Mouse (Mus musculus): ENCODE results near the gene Slc36a3. TPM values are rescaled to one million over a fixed set of nuclear protein-coding genes. Genes with fewer than 3 reads are reported as not detected.
A peak's percentile ranks its signal among the peaks of the same experiment; 100 is the strongest.

The Slc36a3 gene
- polyA plus RNA-seq, 1 experiment from 2014 or later: not detected

DNA sequence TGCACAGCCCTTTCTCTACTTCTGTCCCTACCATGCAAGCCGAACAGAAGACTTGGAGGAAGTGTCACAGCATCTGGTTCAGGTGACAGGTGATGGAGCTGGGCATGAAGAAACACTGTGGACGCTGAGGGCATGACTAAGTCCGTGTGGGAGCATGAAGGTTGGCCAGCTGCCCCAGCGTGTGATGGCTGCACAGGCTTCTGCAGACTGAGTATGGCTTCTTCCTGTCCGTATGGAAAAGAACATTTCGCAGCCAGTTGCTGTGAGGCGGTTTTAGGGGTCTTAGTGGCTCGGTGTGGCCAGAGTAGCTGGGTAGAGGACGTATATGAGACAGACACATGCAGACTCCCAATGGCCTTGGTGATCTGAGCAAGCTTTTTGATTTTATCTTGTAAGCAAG is 70.3 kb downstream of the Slc36a3 start:
- no peak overlapping the region for H3K9ac ChIP-seq (ENCODE audit: low read length)
- ATAC-seq (ENCODE audit: insufficient number of reproducible peaks, insufficient read depth, low FRiP score, low read depth): no peak
- H3K27ac ChIP-seq (replicated peaks in 1 of 2; ENCODE audit: control insufficient read depth in 1 of 2, insufficient read depth in 1 of 2, low read depth in 2 of 2, low read length in 2 of 2): no peak overlapping the region
- H3K4me2 ChIP-seq (ENCODE audit: low read length): no peak overlapping the region
- WGBS: 89% methylated on average over 9 of the region's 9 CpGs
- peaks cover 21 to 45% of the 10 kb centered on the region in 2 experiments for H3K4me1 ChIP-seq (ENCODE audit: control insufficient read depth in 2 of 2, insufficient read depth in 2 of 2, low read length in 2 of 2)
- no peaks in the 10 kb centered on the region for H3K27me3 ChIP-seq (ENCODE audit: control insufficient read depth, insufficient read depth, low read length)
- peaks cover 6% of the 10 kb centered on the region for H3K9me3 ChIP-seq (ENCODE audit: control insufficient read depth, low read length)
- H3K36me3 ChIP-seq (ENCODE audit: control insufficient read depth, insufficient read depth, low read length): no peaks in the 10 kb centered on the region
- H3K4me3 ChIP-seq (ENCODE audit: control insufficient read depth in 1 of 2, insufficient read depth in 1 of 2, low read depth in 1 of 2, low read length in 2 of 2): no peak overlapping the region

- Histone ChIP-seq H3K4me1 (ENCODE audit: control insufficient read depth in 2 of 2, insufficient read depth in 2 of 2, low read length in 2 of 2) (peaks cover 22 to 47% of the 10 kb centered on the region in 2 experiments), H3K36me3 (ENCODE audit: control insufficient read depth, insufficient read depth, low read length) (no peaks in the 10 kb centered on the region), H3K9me3 (ENCODE audit: control insufficient read depth, low read length) (peaks cover 6% of the 10 kb centered on the region), H3K27ac (replicated peaks in 1 of 2; ENCODE audit: control insufficient read depth in 1 of 2, insufficient read depth in 1 of 2, low read depth in 2 of 2, low read length in 2 of 2) (peak overlapping the region in 1 of 2 experiments; percentile 92; a peak in 1 of 4 replicates), H3K4me3 (ENCODE audit: control insufficient read depth in 1 of 2, insufficient read depth in 1 of 2, low read depth in 1 of 2, low read length in 2 of 2) (no peak overlapping the region), H3K4me2 (ENCODE audit: low read length) (no peak overlapping the region), H3K27me3 (ENCODE audit: control insufficient read depth, insufficient read depth, low read length) (no peaks in the 10 kb centered on the region), H3K9ac (ENCODE audit: low read length) (0 out of 2 replicates have a peak overlapping the region, but pooled peaks have one; percentile 86)
- 59% methylated on average over 4 of the region's 4 CpGs for WGBS
- ATAC-seq (ENCODE audit: insufficient number of reproducible peaks, insufficient read depth, low FRiP score, low read depth): no peak
Observed at GRCm38 (mm10) chr11:55079180-55079579, 72.3 kb downstream of the Slc36a3 start.

GRCm38 (mm10) chr11:55078502-55078901 is 73.0 kb downstream of the Slc36a3 start:
- Histone ChIP-seq H3K9me3 (ENCODE audit: control insufficient read depth, low read length) (peaks cover 6% of the 10 kb centered on the region), H3K27me3 (ENCODE audit: control insufficient read depth, insufficient read depth, low read length) (no peaks in the 10 kb centered on the region), H3K4me1 (ENCODE audit: control insufficient read depth in 2 of 2, insufficient read depth in 2 of 2, low read length in 2 of 2) (peaks cover 22 to 50% of the 10 kb centered on the region in 2 experiments), H3K36me3 (ENCODE audit: control insufficient read depth, insufficient read depth, low read length) (no peaks in the 10 kb centered on the region), H3K27ac (replicated peaks in 1 of 2; ENCODE audit: control insufficient read depth in 1 of 2, insufficient read depth in 1 of 2, low read depth in 2 of 2, low read length in 2 of 2) (peak overlapping the region; percentile 92 to 96), H3K9ac (ENCODE audit: low read length) (peak overlapping the region; percentile 86), H3K4me3 (ENCODE audit: control insufficient read depth in 1 of 2, insufficient read depth in 1 of 2, low read depth in 1 of 2, low read length in 2 of 2) (peak overlapping the region in 1 of 2 experiments; percentile 51; a peak in 1 of 4 replicates), H3K4me2 (ENCODE audit: low read length) (peak overlapping the region; percentile 84)
- WGBS: 44% methylated on average over 3 of the region's 3 CpGs
- no peak for ATAC-seq (ENCODE audit: insufficient number of reproducible peaks, insufficient read depth, low FRiP score, low read depth)

DNA sequence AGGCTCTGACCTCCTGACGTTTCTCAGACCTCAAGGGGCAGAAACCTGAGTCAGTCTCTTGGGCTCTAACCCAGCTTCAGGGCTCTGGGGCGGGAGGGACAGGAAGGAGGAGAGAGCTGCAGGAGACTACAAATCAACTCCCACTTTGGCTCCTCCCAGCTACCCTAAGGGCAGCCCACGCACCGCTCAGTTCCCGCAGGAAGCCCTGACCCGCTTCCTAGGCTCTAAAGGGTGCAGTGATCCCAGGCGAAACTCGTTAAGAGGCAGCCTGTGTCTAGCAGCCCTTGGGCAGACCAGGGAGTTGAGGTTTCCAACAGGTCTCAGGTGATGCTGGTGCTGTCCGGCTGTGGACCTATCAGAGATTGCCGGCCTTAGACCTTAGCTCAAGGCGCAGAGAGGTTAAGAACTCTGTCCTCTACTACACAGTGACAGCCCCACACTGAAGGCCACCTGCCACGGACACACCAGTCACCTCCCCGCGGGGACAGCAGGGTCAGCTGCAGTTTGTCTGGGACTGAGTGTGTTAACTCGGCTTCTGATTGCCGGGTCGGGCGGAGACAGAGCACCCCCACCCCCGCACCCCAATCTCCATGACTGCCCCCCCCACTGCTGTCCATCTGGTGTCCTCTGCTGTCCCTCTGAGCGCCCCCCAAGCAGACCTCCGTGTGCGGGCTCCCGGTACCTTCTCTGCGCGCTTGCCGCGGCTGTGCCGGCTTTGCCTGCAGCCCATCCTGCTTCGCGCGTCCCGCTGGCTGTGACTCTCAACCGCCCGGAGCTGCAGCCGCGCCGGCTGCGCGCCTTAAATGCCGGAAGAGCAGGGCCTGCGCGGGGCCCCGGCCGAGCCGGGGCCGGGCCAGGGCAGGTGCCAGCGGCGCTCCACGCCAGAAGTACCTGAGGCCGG is 73.9 kb downstream of the Slc36a3 start, which contains the start of gene Ccdc69:
TSS of gene Ccdc69 (minus strand) at position 801 of the 901 bp plus-strand sequence.
- Histone ChIP-seq H3K9me3 (ENCODE audit: control insufficient read depth, low read length) (peaks cover 6% of the 10 kb centered on the region), H3K36me3 (ENCODE audit: control insufficient read depth, insufficient read depth, low read length) (no peaks in the 10 kb centered on the region), H3K9ac (ENCODE audit: low read length) (peak within 1 kb of the TSS; percentile 86), H3K4me3 (ENCODE audit: control insufficient read depth in 1 of 2, insufficient read depth in 1 of 2, low read depth in 1 of 2, low read length in 2 of 2) (peak within 1 kb of the TSS; percentile 51 to 64), H3K27me3 (ENCODE audit: control insufficient read depth, insufficient read depth, low read length) (no peaks in the 10 kb centered on the region), H3K27ac (replicated peaks in 1 of 2; ENCODE audit: control insufficient read depth in 1 of 2, insufficient read depth in 1 of 2, low read depth in 2 of 2, low read length in 2 of 2) (peak within 1 kb of the TSS; percentile 92 to 96), H3K4me1 (ENCODE audit: control insufficient read depth in 2 of 2, insufficient read depth in 2 of 2, low read length in 2 of 2) (peaks cover 26 to 57% of the 10 kb centered on the region in 2 experiments), H3K4me2 (ENCODE audit: low read length) (peak within 1 kb of the TSS; percentile 84)
- under 1% methylated on average over 49 of the region's 50 CpGs for WGBS
- peak; percentile 69 for ATAC-seq (ENCODE audit: insufficient number of reproducible peaks, insufficient read depth, low FRiP score, low read depth)

- peak overlapping the region; percentile 92 to 96 for H3K27ac ChIP-seq (replicated peaks in 1 of 2; ENCODE audit: control insufficient read depth in 1 of 2, insufficient read depth in 1 of 2, low read depth in 2 of 2, low read length in 2 of 2)
- WGBS: 83% methylated on average over 5 of the region's 5 CpGs
- H3K36me3 ChIP-seq (ENCODE audit: control insufficient read depth, insufficient read depth, low read length): 0 out of 2 replicates have a peak, but pooled peaks cover 6% of the 10 kb centered on the region
Observed at GRCm38 (mm10) chr11:55076234-55076633, 75.3 kb downstream of the Slc36a3 start.

GRCm38 (mm10) chr11:55075602-55076001 is 75.9 kb downstream of the Slc36a3 start:
- H3K4me2 ChIP-seq (ENCODE audit: low read length): peak overlapping the region; percentile 46
- peaks cover 6% of the 10 kb centered on the region for H3K9me3 ChIP-seq (ENCODE audit: control insufficient read depth, low read length)
- 20% methylated on average over 2 of the region's 2 CpGs for WGBS
- peaks cover 26 to 57% of the 10 kb centered on the region in 2 experiments for H3K4me1 ChIP-seq (ENCODE audit: control insufficient read depth in 2 of 2, insufficient read depth in 2 of 2, low read length in 2 of 2)
- H3K36me3 ChIP-seq (ENCODE audit: control insufficient read depth, insufficient read depth, low read length): 0 out of 2 replicates have a peak, but pooled peaks cover 6% of the 10 kb centered on the region
- H3K27ac ChIP-seq (replicated peaks in 1 of 2; ENCODE audit: control insufficient read depth in 1 of 2, insufficient read depth in 1 of 2, low read depth in 2 of 2, low read length in 2 of 2): peak overlapping the region; percentile 90 to 92
- H3K27me3 ChIP-seq (ENCODE audit: control insufficient read depth, insufficient read depth, low read length): no peaks in the 10 kb centered on the region
- ATAC-seq (ENCODE audit: insufficient number of reproducible peaks, insufficient read depth, low FRiP score, low read depth): no peak
- H3K9ac ChIP-seq (ENCODE audit: low read length): no peak overlapping the region
- H3K4me3 ChIP-seq (ENCODE audit: control insufficient read depth in 1 of 2, insufficient read depth in 1 of 2, low read depth in 1 of 2, low read length in 2 of 2): no peak overlapping the region

More at GRCm38 (mm10) chr11:55076234-55076633, 75.3 kb downstream of the Slc36a3 start:
- Histone ChIP-seq H3K9me3 (ENCODE audit: control insufficient read depth, low read length) (peaks cover 6% of the 10 kb centered on the region), H3K4me1 (ENCODE audit: control insufficient read depth in 2 of 2, insufficient read depth in 2 of 2, low read length in 2 of 2) (peaks cover 26 to 57% of the 10 kb centered on the region in 2 experiments), H3K9ac (ENCODE audit: low read length) (peak overlapping the region; percentile 86; the same call in 1 of the 2 replicates), H3K4me3 (ENCODE audit: control insufficient read depth in 1 of 2, insufficient read depth in 1 of 2, low read depth in 1 of 2, low read length in 2 of 2) (no peak overlapping the region), H3K27me3 (ENCODE audit: control insufficient read depth, insufficient read depth, low read length) (no peaks in the 10 kb centered on the region), H3K4me2 (ENCODE audit: low read length) (peak overlapping the region; percentile 84)
- ATAC-seq (ENCODE audit: insufficient number of reproducible peaks, insufficient read depth, low FRiP score, low read depth): no peak
